Comparison of ENCODE assay signal across 13 mouse cellular contexts in the genomic region with DNA sequence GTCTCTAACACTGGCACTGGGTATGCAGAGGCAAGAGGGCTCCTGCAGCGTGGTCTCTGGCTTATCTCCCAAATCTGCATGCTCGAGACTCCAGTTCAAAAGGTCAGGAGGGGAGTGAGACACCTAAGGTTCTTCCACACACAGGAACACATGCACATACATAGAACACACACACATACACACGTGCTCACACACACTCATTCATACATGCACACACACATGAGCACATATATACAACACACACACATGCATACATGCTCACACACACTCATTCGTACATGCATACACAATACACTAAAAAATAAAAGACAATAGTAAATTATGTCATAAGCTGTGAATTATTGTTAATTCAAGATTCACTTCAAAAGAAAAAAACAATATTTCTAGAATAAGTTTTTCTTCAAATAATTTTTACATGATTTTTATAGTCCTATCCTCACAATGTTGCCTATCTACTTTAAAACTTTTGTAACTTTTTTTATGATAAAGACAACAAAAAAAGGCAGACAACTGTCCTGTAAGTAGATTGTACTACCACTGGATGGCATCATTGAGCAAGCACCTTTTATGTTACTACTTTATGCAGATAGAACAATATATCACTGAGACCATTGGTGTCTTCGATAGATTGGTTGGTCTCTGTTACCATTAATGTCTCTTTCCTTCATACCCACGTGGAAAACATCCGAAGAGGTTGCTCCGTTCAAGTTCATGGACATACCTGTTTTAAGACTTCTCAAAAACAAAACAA. TPM values are rescaled to one million over a fixed set of nuclear protein-coding genes. Genes with fewer than 3 reads are reported as not detected.
DNase-seq lines count a peak whose midpoint lies in the region; ATAC-seq lines count a peak whose summit lies in the region.
"Had no signal": no experiment of that assay in that cellular context is flagged by ENCODE, and none has a peak within 500 bp of the region (broad histone marks: within the 10 kb centered on the region; RNA-seq: fewer than 3 reads in every experiment).

No protein-coding gene starts in this region.

- H3K36me3 ChIP-seq in hindbrain, embryonic 13.5 days, result peaks cover 11% of the 10 kb centered on the region
- H3K36me3 ChIP-seq in hindbrain, embryonic 12.5 days, result peaks cover 4% of the 10 kb centered on the region; the same call in 1 of the 2 replicates
- peaks cover 2% of the 10 kb centered on the region; the same call in 1 of the 2 replicates for H3K36me3 ChIP-seq in neural tube, embryonic 14.5 days (ENCODE audit: control insufficient read depth, insufficient read depth, low read length)

- no peak overlapping the region for H3K9ac ChIP-seq in hindbrain, embryonic 13.5 days
- H3K9ac ChIP-seq in hindbrain, embryonic 12.5 days, result no peak overlapping the region
- no peak overlapping the region for H3K9ac ChIP-seq in neural tube, embryonic 14.5 days (replicated peaks; ENCODE audit: low read depth, low read length)

- no peak for DNase-seq in neural tube, embryonic 10.5 days (ENCODE audit: extremely low spot score, low spot score)
- no peak for DNase-seq in testis, postnatal 14 days (ENCODE audit: low spot score)
- DNase-seq in testis, postnatal 10 days (ENCODE audit: low spot score), result no peak
- no peak for DNase-seq in urinary bladder, postnatal 14 days (ENCODE audit: low spot score)
- DNase-seq: cerebellum, adult 18-20 months had no signal

- no peak overlapping the region for H3K4me3 ChIP-seq in hindbrain, embryonic 13.5 days
- H3K4me3 ChIP-seq in hindbrain, embryonic 12.5 days, result no peak overlapping the region
- no peak overlapping the region for H3K4me3 ChIP-seq in neural tube, embryonic 14.5 days (ENCODE audit: low read depth, low read length)

- H3K9me3 ChIP-seq in hindbrain, embryonic 13.5 days, result no peaks in the 10 kb centered on the region
- no peaks in the 10 kb centered on the region for H3K9me3 ChIP-seq in hindbrain, embryonic 12.5 days (replicated peaks)
- H3K9me3 ChIP-seq in neural tube, embryonic 14.5 days (ENCODE audit: control insufficient read depth, low read length), result no peaks in the 10 kb centered on the region

- no peak overlapping the region for H3K27ac ChIP-seq in hindbrain, embryonic 13.5 days
- H3K27ac ChIP-seq in hindbrain, embryonic 12.5 days, result no peak overlapping the region
- no peak overlapping the region for H3K27ac ChIP-seq in neural tube, embryonic 14.5 days (ENCODE audit: low read depth, low read length)

- H3K4me1 ChIP-seq in hindbrain, embryonic 13.5 days (replicated peaks), result no peaks in the 10 kb centered on the region
- H3K4me1 ChIP-seq in hindbrain, embryonic 12.5 days, result no peaks in the 10 kb centered on the region
- no peaks in the 10 kb centered on the region for H3K4me1 ChIP-seq in neural tube, embryonic 14.5 days (ENCODE audit: control insufficient read depth, insufficient read depth, low read length)

- no peaks in the 10 kb centered on the region for H3K27me3 ChIP-seq in hindbrain, embryonic 13.5 days
- no peaks in the 10 kb centered on the region for H3K27me3 ChIP-seq in hindbrain, embryonic 12.5 days
- no peaks in the 10 kb centered on the region for H3K27me3 ChIP-seq in neural tube, embryonic 14.5 days (ENCODE audit: control insufficient read depth, insufficient read depth, low read length)

- ATAC-seq in hindbrain, embryonic 13.5 days (ENCODE audit: low FRiP score), result peak; percentile 46; the same call in 1 of the 2 replicates
- no peak for ATAC-seq in hindbrain, embryonic 12.5 days (ENCODE audit: low FRiP score)
- peak; percentile 58; the same call in 1 of the 2 replicates for ATAC-seq in neural tube, embryonic 14.5 days (ENCODE audit: low read depth)
- ATAC-seq in common myeloid progenitor, adult 5-6 weeks (replicated peaks; ENCODE audit: low read depth, poor library complexity, severe bottlenecking), result peak; percentile 42; the same call in 1 of the 2 replicates

- WGBS in hindbrain, embryonic 13.5 days, result 88% methylated on average over 8 of the region's 8 CpGs
- 83% methylated on average over 8 of the region's 8 CpGs for WGBS in hindbrain, embryonic 12.5 days
- WGBS in neural tube, embryonic 14.5 days, result 83% methylated on average over 8 of the region's 8 CpGs

- H3K4me2 ChIP-seq in hindbrain, embryonic 13.5 days, result no peak overlapping the region
- H3K4me2 ChIP-seq in hindbrain, embryonic 12.5 days (replicated peaks), result no peak overlapping the region
- H3K4me2 ChIP-seq in neural tube, embryonic 14.5 days (ENCODE audit: low read depth, low read length), result no peak overlapping the region

RNA-seq across cellular contexts. Expression of a gene that starts 22.0 kb away (rescaled TPM):
- 77.7 and 87.5 TPM in 2 replicates for polyA plus RNA-seq in hindbrain, embryonic 13.5 days (2015; fragmentation: Nextera tagmentation; extraction: Ambion mirVana)
- 91.6 and 94.2 TPM in 2 replicates for polyA plus RNA-seq in hindbrain, embryonic 12.5 days (2016; fragmentation: Nextera tagmentation; extraction: Ambion mirVana)
- 98.7 and 108 TPM in 2 replicates for polyA plus RNA-seq in neural tube, embryonic 14.5 days (2014; fragmentation: Nextera tagmentation; extraction: Ambion mirVana)
- total RNA-seq in common myeloid progenitor, adult 5-6 weeks (2017), result 26.4 and 31.0 TPM in 2 replicates

RNA-seq across cellular contexts. Expression of a gene that starts 49.2 kb away (rescaled TPM):
- not detected in 2 replicates for polyA plus RNA-seq in hindbrain, embryonic 13.5 days (2015; fragmentation: Nextera tagmentation; extraction: Ambion mirVana)
- polyA plus RNA-seq in hindbrain, embryonic 12.5 days (2016; fragmentation: Nextera tagmentation; extraction: Ambion mirVana), result not detected in 2 replicates
- not detected in 2 replicates for polyA plus RNA-seq in neural tube, embryonic 14.5 days (2014; fragmentation: Nextera tagmentation; extraction: Ambion mirVana)
- total RNA-seq in common myeloid progenitor, adult 5-6 weeks (2017), result 36.0 and 36.3 TPM in 2 replicates
- total RNA-seq: heart, postnatal 10 days; layer of hippocampus, adult 18-20 months had no signal
- polyA plus RNA-seq: lung, embryonic 16.5 days; stomach, embryonic 14.5 days had no signal
